Mouse (Mus musculus) hindbrain, embryonic 14.5 days (tissue): ENCODE measurements around the gene Tagap1. TPM values are rescaled to one million over a fixed set of nuclear protein-coding genes. Genes with fewer than 3 reads are reported as not detected.
A peak's percentile ranks its signal among the peaks of the same experiment; 100 is the strongest.
"Not testable (repeated sequence)": the region's sequence is repeated elsewhere in the genome, so short reads cannot be mapped to it uniquely, and the experiment has no call there.

Experiments used
- ATAC-seq: fragments of 200-750 bp; cut with Nextera tagmentation; 2 replicates; pipeline ENCODE4 v1.8.0; 2017; ENCODE audit warnings: moderate number of reproducible peaks, mild to moderate bottlenecking, moderate TSS enrichment, moderate library complexity; ENCODE audit not compliant: low FRiP score
- DNase-seq: peaks from one replicate; pipeline ENCODE4 v3.0.0-alpha.2; 2015; ENCODE audit warnings: low spot score
- H3K27ac ChIP-seq: fragments of 300-500 bp; sonication (generic); 2 replicates; pipeline ENCODE4 v1.5.1; 2014; ENCODE audit warnings: mild to moderate bottlenecking, moderate library complexity
- H3K27me3 ChIP-seq: fragments of 300-500 bp; sonication (generic); 2 replicates; pipeline ENCODE4 v1.6.1; 2014; ENCODE audit warnings: mild to moderate bottlenecking, low read length, mixed read lengths; ENCODE audit not compliant: control insufficient read depth, insufficient read depth
- H3K36me3 ChIP-seq: fragments of 300-500 bp; sonication (generic); replicated peaks from 2 replicates; pipeline ENCODE4 v1.6.1; 2014; ENCODE audit not compliant: control insufficient read depth, insufficient read depth
- H3K4me1 ChIP-seq: fragments of 300-500 bp; sonication (generic); replicated peaks from 2 replicates; pipeline ENCODE4 v1.6.1; 2014; ENCODE audit warnings: antibody characterized with exemption, low read length, mixed read lengths; ENCODE audit not compliant: control insufficient read depth, insufficient read depth
- H3K4me2 ChIP-seq: fragments of 300-500 bp; sonication (generic); replicated peaks from 2 replicates; pipeline ENCODE4 v1.6.1; 2014; ENCODE audit warnings: mild to moderate bottlenecking, moderate library complexity
- H3K4me3 ChIP-seq: fragments of 300-500 bp; sonication (generic); replicated peaks from 2 replicates; pipeline ENCODE4 v1.5.1; 2014; ENCODE audit warnings: mild to moderate bottlenecking, low read length
- H3K9ac ChIP-seq: fragments of 300-500 bp; sonication (generic); 2 replicates; pipeline ENCODE4 v1.6.1; 2014
- H3K9me3 ChIP-seq: fragments of 300-500 bp; sonication (generic); 2 replicates; pipeline ENCODE4 v1.6.1; 2016; ENCODE audit warnings: low read length; ENCODE audit not compliant: control insufficient read depth
- WGBS: fragments of 180-500 bp; shearing (Covaris S2); extraction: QIAGEN DNeasy Blood & Tissue Kit; methylation state at CpG from one replicate; pipeline ENCODE4 v1.1.7; 2014; 5-methylcytosine and 5-hydroxymethylcytosine counted together
- polyA plus RNA-seq: library from polyadenylated mRNA; unstranded; fragments of >200 nt; fragmentation: Nextera tagmentation; extraction: Ambion mirVana; gene quantifications from 2 replicates; pipeline ENCODE4 v1.2.1, GENCODE M21; 2014

The Tagap1 gene
- polyA plus RNA-seq, result 62.9 and 68.8 TPM in 2 replicates

DNA sequence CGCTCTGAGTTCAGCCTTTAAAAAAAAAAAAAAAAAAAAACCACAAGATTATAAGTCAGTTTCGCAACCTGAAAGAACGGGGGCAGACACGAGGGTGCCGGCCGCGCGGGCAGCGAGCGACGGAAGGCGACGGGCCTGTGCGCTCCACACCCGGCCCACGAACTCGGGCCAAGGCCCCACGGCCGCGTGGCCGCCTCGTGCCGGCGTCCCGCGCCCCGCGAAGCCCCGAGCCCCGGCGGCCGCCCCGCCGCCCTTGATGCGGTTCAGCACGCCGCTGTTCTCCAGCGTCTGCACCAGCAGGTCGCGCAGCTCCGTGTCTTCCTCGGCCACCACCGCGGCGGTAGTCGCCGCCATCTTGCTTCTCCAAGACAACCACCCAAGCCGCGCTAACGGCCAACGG is at the start of gene Tagap1:
Gene Tagap1 (minus strand): TSS at position 381 of the 400 bp plus-strand sequence.
- Histone ChIP-seq H3K4me3 (peak within 1 kb of the TSS; percentile 41), H3K9ac (peak within 1 kb of the TSS; percentile 60), H3K4me2 (peak within 1 kb of the TSS; percentile 52), H3K27ac (peak within 1 kb of the TSS; percentile 59; the same call in 1 of the 2 replicates)
- H3K9me3 ChIP-seq, H3K36me3 ChIP-seq, H3K27me3 ChIP-seq, H3K4me1 ChIP-seq, ATAC-seq: not testable (repeated sequence)
- WGBS, result 1% methylated on average over 40 of the region's 51 CpGs
- DNase-seq, result peak; percentile 20

DNA sequence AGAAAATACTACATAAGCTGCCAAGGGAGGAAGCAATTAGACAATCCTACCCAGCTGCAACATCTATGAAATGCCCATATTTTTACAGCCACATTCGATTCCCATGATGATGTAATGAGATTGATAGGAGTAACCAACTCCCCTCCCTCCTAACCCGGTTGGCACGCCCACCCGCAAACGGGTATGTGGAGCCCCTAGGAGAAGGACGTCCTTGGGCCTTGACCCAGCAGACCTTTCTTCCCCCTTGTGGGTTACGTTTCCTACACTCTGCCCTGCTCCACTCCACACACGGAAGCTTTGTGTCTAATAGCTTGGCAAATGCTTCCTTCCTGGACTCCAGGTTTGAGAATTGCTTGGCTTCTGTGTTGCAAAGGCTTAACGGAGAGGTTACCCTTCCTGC is 48.9 kb upstream of the Tagap1 start:
- H3K9me3 ChIP-seq, H3K4me3 ChIP-seq, ATAC-seq, H3K4me2 ChIP-seq, H3K36me3 ChIP-seq, H3K9ac ChIP-seq, H3K27ac ChIP-seq, H3K27me3 ChIP-seq, DNase-seq, H3K4me1 ChIP-seq: not testable (repeated sequence)
- whole genome bisulfite sequencing, result 77% methylated on average over 4 of the region's 9 CpGs

DNA sequence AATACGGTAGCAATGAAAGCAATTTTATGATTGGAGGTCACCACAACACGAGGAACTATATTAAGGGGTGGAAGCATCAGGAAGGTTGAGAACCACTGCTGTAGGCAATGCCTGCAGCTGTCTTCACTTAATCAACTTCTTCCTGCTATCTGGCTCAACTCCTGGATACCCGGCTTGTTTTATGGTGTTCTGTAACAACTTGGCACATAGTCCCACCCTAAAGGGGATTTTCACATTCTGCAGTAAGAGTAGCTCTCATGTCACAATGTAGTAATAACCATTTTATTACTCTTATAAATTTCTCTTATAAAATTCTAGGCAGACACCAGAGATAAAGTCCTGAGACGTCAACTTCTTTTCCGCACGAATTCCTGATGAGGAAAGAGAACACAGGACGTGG is 48.5 kb upstream of the Tagap1 start:
- not testable (repeated sequence) for ATAC-seq, H3K27me3 ChIP-seq, H3K36me3 ChIP-seq, H3K4me2 ChIP-seq, H3K4me3 ChIP-seq, H3K27ac ChIP-seq, DNase-seq, H3K4me1 ChIP-seq, H3K9ac ChIP-seq, H3K9me3 ChIP-seq
- no CpG with 5 or more reads among the region's 7 CpGs for WGBS

- not testable (repeated sequence) for H3K27ac ChIP-seq, H3K9ac ChIP-seq, H3K4me1 ChIP-seq, H3K4me3 ChIP-seq, ATAC-seq, H3K36me3 ChIP-seq, H3K4me2 ChIP-seq, H3K27me3 ChIP-seq, DNase-seq, H3K9me3 ChIP-seq
Measured at GRCm38 (mm10) chr17:7008885-7009284, 47.9 kb upstream of the Tagap1 start.

DNA sequence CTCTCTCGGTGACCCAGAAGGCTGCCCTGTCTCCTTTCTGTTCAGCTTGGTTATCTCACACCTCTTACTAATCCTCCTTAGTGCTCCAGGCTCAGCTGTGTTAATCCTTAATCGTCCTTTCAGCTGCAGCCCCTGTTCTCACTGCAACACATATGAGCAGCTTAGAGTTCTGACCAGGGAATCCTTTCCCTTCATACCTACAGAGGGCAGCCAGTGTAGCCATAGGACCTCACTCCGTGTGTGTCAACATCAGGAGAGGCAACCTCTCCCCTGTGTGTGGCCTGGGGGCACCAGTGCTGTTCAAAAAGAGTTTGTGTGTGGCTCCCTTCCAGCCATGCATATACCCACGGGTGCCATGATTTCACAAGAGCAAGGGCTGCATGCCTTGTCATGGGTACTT is 44.7 kb upstream of the Tagap1 start:
- H3K9ac ChIP-seq, ATAC-seq, H3K27me3 ChIP-seq, H3K36me3 ChIP-seq, H3K27ac ChIP-seq, H3K4me2 ChIP-seq, DNase-seq, H3K4me3 ChIP-seq, H3K4me1 ChIP-seq, H3K9me3 ChIP-seq: not testable (repeated sequence)
- 67% methylated on average over 3 of the region's 4 CpGs for WGBS

GRCm38 (mm10) chr17:7003392-7003791 is 42.4 kb upstream of the Tagap1 start:
- H3K4me3 ChIP-seq, H3K27me3 ChIP-seq, H3K4me1 ChIP-seq, H3K36me3 ChIP-seq, DNase-seq, H3K4me2 ChIP-seq, H3K27ac ChIP-seq, H3K9ac ChIP-seq, ATAC-seq, H3K9me3 ChIP-seq: not testable (repeated sequence)
- WGBS, result no CpG with 5 or more reads among the region's 3 CpGs

DNA sequence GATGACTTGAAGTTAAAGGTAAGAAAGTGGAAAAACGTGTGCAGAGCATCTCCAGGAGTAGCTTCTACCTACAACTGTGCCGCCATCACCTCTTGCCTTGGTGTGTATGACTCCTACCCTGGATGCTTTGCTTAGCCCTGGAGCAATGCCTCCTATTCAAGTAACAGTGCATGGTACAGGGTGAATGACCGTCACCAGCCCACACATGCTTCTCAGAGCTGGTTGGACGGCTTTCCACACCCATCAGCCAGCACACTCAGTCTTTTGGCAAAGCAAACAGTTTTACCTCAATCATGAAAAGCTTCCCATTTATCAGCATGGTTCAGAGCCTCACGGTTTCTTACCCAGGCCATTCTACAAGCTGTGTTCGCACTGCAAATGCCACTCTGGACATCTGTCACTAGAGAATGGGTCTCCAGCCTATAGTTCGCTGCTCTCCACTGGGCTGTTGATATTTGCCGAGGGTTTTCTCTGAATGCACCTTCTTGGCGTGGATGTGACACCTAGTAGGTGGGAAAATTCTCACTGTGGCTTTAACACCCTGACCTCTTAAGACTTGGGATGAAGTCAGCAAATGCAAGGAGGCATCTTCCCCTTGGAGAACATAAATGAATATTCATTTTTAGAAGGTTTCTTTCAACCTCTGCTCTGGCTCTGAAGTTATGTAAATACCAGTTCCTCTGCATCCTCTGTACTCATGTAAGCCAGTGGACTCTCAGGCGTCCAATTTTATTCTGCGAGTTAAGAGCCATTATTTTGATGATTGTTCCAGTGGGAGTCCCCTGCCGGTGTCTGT is 41.0 kb upstream of the Tagap1 start:
- ATAC-seq, H3K27me3 ChIP-seq, H3K9me3 ChIP-seq, H3K27ac ChIP-seq, DNase-seq, H3K4me1 ChIP-seq, H3K4me3 ChIP-seq, H3K9ac ChIP-seq, H3K36me3 ChIP-seq, H3K4me2 ChIP-seq: not testable (repeated sequence)
- 83% methylated on average over 7 of the region's 12 CpGs for WGBS

- H3K4me1 ChIP-seq, H3K4me2 ChIP-seq, ATAC-seq, H3K27ac ChIP-seq, H3K9me3 ChIP-seq, H3K27me3 ChIP-seq, H3K36me3 ChIP-seq, H3K9ac ChIP-seq, DNase-seq, H3K4me3 ChIP-seq: not testable (repeated sequence)
- no CpG with 5 or more reads among the region's 7 CpGs for WGBS
Measured at GRCm38 (mm10) chr17:6997778-6998490, 37.0 kb upstream of the Tagap1 start.

DNA sequence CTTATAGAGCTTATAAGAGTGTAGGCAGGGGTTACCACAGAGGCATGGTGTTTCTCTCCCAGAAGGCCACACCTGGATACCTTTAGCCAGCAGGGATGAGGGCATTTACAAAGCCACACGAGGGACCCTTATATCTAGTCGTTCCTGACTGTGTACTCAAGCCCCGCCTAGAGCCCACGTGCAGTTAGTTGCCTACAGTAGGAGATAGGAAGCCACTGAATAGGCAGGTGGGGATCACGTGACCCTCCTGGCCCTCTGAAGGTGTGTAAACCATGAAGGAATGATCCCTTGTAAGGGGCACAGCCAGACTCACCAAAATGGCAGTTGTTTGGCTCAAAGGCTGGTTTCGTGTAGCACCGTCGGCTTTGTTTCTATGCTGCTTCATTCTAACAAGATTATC is 35.9 kb upstream of the Tagap1 start:
- H3K4me1 ChIP-seq, H3K27me3 ChIP-seq, H3K9me3 ChIP-seq, H3K36me3 ChIP-seq, H3K4me3 ChIP-seq, H3K27ac ChIP-seq, H3K4me2 ChIP-seq, DNase-seq, ATAC-seq, H3K9ac ChIP-seq: not testable (repeated sequence)
- WGBS, result 88% methylated on average over 8 of the region's 8 CpGs
